Mouse (Mus musculus): ENCODE results near the gene Tmem59l.

- TF ChIP-seq CTCF (IDR thresholded peaks at IDR 0.05; ENCODE audit: insufficient read depth, low read depth, low read length): no peak
- no peak for TF ChIP-seq POLR2A (IDR thresholded peaks at IDR 0.05; ENCODE audit: insufficient read depth, low read depth, low read length)
Measured at GRCm38 (mm10) chr8:70519043-70519442, 31.9 kb upstream of the Tmem59l start.

All from olfactory bulb, adult 2 months (tissue).